Mouse (Mus musculus): ENCODE results near the gene Tomm40.

Tomm40 gene

GRCm38 (mm10) chr7:19686521-19686920 is 28.7 kb downstream of the Tomm40 start:
- no peak for DNase-seq (ENCODE audit: low spot score)

GRCm38 (mm10) chr7:19685374-19685773 is 29.9 kb downstream of the Tomm40 start:
- DNase-seq (ENCODE audit: low spot score), result no peak

GRCm38 (mm10) chr7:19683771-19684201 is 31.5 kb downstream of the Tomm40 start:
- no peak for DNase-seq (ENCODE audit: low spot score)

GRCm38 (mm10) chr7:19682979-19683378 is 32.3 kb downstream of the Tomm40 start:
- no peak for DNase-seq (ENCODE audit: low spot score)

GRCm38 (mm10) chr7:19681202-19681694 is 34.0 kb downstream of the Tomm40 start, which contains the start of the genes Gm44805 and Apoc4:
Gene Gm44805 (minus strand): TSS chr7:19681423.
Gene Apoc4 (minus strand): TSS chr7:19681479.
- DNase-seq (ENCODE audit: low spot score), result no peak

- no peak for DNase-seq (ENCODE audit: low spot score)
Measured at GRCm38 (mm10) chr7:19680702-19681101, 34.5 kb downstream of the Tomm40 start.

- DNase-seq (ENCODE audit: low spot score), result no peak
Measured at GRCm38 (mm10) chr7:19678901-19679300, 36.3 kb downstream of the Tomm40 start.

- DNase-seq (ENCODE audit: low spot score), result no peak
Measured at GRCm38 (mm10) chr7:19677872-19678271, 37.4 kb downstream of the Tomm40 start, which contains the start of gene Apoc2. Gene Apoc2 (minus strand): TSS chr7:19677941.

GRCm38 (mm10) chr7:19676662-19677061 is 38.6 kb downstream of the Tomm40 start:
- no peak for DNase-seq (ENCODE audit: low spot score)

- DNase-seq (ENCODE audit: low spot score), result no peak
Measured at GRCm38 (mm10) chr7:19675824-19676223, 39.4 kb downstream of the Tomm40 start.

- DNase-seq (ENCODE audit: low spot score), result no peak
Measured at GRCm38 (mm10) chr7:19673083-19673699, 42.0 kb downstream of the Tomm40 start.

GRCm38 (mm10) chr7:19671511-19671910 is 43.7 kb downstream of the Tomm40 start:
- DNase-seq (ENCODE audit: low spot score), result no peak

- DNase-seq (ENCODE audit: low spot score), result peak; percentile 81
Measured at GRCm38 (mm10) chr7:19668947-19669721, 46.1 kb downstream of the Tomm40 start.

- no peak for DNase-seq (ENCODE audit: low spot score)
Measured at GRCm38 (mm10) chr7:19667434-19667833, 47.8 kb downstream of the Tomm40 start.

- DNase-seq (ENCODE audit: low spot score), result no peak
Measured at GRCm38 (mm10) chr7:19666750-19667149, 48.5 kb downstream of the Tomm40 start.

- peak; percentile 93 for DNase-seq (ENCODE audit: low spot score)
Measured at GRCm38 (mm10) chr7:19664955-19665841, 50.0 kb downstream of the Tomm40 start, which contains the start of gene Clptm1. Gene Clptm1 (minus strand): TSS chr7:19665033.

GRCm38 (mm10) chr7:19664455-19664954 is 50.7 kb downstream of the Tomm40 start:
- no peak for DNase-seq (ENCODE audit: low spot score)

- DNase-seq (ENCODE audit: low spot score), result no peak
Measured at GRCm38 (mm10) chr7:19663940-19664339, 51.3 kb downstream of the Tomm40 start.

- DNase-seq (ENCODE audit: low spot score), result no peak
Measured at GRCm38 (mm10) chr7:19652614-19653013, 62.6 kb downstream of the Tomm40 start.
